Mouse (Mus musculus) adrenal gland, postnatal 14 days (tissue): ENCODE measurements around the gene Arhgap44. TPM values are rescaled to one million over a fixed set of nuclear protein-coding genes. Genes with fewer than 3 reads are reported as not detected.

Source experiments
- DNase-seq: peaks from one replicate; pipeline ENCODE4 v3.0.0; 2021; ENCODE audit warnings: mixed read lengths
- long read RNA-seq, 2 experiments: library from polyadenylated mRNA; stranded (forward); transcript quantifications; one replicate each; pipeline ENCODE4 v2.0.0; 2021
- total RNA-seq: library from RNA; stranded (reverse); gene quantifications from 2 replicates; pipeline ENCODE4 v1.2.3, GENCODE M21; 2021

Arhgap44 gene
- total RNA-seq, result 8.2 and 9.7 TPM in 2 replicates
- long read RNA-seq, experiment 1, full-length matches to known transcripts, result 2 of 3 reads
- long read RNA-seq, experiment 1, partial matches to known transcripts, result 1 of 3 reads
- long read RNA-seq, experiment 1, other reads (novel, unspliced or antisense), result 0 of 3 reads
- long read RNA-seq, experiment 2, full-length matches to known transcripts, result 2 of 6 reads
- long read RNA-seq, experiment 2, partial matches to known transcripts, result 4 of 6 reads
- long read RNA-seq, experiment 2, other reads (novel, unspliced or antisense), result 0 of 6 reads

- DNase-seq, result peak; percentile 82
These were observed at the start of gene Arhgap44 for GRCm38 (mm10) chr11:65162767-65163120. Gene Arhgap44, minus strand, starts transcription at chr11:65162961.

- DNase-seq, result no peak
These were observed 48.9 kb upstream of the Arhgap44 start for GRCm38 (mm10) chr11:65211701-65212100.

- DNase-seq, result peak; percentile 40
These were observed 46.7 kb upstream of the Arhgap44 start for GRCm38 (mm10) chr11:65209441-65209840.

DNA sequence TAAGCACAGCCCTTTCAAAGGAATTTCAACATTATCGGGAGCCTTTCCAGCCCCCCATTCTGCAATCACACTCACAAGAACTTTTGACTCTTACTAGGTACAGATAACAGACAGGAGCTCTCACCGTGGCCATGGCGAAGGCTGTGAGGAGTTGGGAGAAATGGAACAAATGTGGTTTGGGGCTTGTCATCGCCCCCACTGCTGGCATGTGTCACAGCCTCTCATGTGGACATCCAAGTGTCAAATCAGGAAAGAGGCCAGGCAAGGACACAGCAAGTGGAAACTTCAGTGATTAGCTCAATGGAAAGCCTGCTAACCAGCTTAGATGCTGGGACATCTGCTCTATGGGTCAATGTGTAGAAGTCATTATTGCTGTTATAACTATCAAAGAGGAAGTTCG is 42.5 kb upstream of the Arhgap44 start:
- no peak for DNase-seq

- DNase-seq, result no peak
These were observed 41.9 kb upstream of the Arhgap44 start for GRCm38 (mm10) chr11:65204651-65205050.

DNA sequence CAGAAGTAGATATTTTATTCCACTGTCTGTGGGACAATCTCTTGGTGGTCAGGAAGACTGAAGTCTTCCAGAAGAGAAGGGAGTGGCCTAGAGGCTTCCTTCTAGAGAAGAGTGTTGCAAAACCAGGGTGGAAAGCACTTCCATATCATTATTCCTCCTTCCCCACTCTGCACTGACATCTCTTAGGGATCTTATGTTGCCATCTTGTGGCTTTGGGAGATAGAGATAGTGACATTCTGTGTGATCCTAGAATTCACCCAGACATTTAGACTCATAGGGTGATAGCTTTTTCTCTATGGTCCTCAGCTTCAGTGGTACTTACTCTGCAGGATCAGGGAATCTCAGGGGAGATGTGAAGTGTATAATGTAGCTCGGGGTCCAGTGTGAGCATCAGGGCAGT is 40.3 kb upstream of the Arhgap44 start:
- no peak for DNase-seq

DNA sequence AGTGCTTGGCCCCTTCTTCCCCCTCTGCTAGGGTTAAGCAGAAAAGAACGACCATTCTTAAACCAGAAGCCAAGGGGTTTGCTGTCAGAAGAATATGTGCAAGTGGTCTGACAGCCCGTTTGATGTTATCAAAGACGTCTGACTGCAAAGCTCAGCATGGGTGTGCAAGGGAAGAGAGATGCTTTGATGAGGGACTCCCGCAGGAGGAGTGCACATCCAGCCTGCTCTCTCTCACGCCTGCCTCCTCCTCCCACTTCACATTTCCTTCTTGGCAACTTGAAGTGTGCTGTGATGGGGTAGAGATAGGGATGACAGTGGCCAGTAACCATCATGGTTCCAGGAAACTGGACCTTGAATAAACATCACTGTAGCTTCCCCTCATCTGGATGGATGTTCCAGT is 39.5 kb upstream of the Arhgap44 start:
- DNase-seq, result no peak

DNA sequence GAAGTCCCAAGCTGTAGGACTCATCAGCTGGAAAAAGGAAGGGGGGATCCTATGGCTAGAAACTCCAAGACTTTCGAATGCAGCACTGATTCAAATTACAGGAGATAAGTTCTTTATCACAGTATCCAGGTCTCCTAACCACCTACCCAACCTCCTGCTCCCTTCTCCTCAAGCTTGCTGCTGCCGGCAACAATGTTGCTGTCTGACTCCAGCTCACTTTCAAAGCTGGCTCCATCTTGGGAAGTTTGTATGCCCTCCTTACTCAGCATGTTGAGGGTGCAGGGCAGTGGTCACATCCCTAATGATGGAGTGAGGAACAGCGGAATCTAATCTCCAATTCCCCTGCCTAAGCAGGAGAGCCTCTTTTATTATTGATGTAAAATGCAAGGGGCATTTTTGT is 35.3 kb upstream of the Arhgap44 start:
- DNase-seq, result no peak

GRCm38 (mm10) chr11:65197280-65197679 is 34.5 kb upstream of the Arhgap44 start:
- peak; percentile 79 for DNase-seq

- no peak for DNase-seq
These were observed 24.2 kb upstream of the Arhgap44 start for GRCm38 (mm10) chr11:65186974-65187373.

- no peak for DNase-seq
These were observed 22.4 kb upstream of the Arhgap44 start for GRCm38 (mm10) chr11:65185114-65185513.

- DNase-seq, result peak; percentile 13
These were observed 7.5 kb upstream of the Arhgap44 start for GRCm38 (mm10) chr11:65170121-65170750.

DNA sequence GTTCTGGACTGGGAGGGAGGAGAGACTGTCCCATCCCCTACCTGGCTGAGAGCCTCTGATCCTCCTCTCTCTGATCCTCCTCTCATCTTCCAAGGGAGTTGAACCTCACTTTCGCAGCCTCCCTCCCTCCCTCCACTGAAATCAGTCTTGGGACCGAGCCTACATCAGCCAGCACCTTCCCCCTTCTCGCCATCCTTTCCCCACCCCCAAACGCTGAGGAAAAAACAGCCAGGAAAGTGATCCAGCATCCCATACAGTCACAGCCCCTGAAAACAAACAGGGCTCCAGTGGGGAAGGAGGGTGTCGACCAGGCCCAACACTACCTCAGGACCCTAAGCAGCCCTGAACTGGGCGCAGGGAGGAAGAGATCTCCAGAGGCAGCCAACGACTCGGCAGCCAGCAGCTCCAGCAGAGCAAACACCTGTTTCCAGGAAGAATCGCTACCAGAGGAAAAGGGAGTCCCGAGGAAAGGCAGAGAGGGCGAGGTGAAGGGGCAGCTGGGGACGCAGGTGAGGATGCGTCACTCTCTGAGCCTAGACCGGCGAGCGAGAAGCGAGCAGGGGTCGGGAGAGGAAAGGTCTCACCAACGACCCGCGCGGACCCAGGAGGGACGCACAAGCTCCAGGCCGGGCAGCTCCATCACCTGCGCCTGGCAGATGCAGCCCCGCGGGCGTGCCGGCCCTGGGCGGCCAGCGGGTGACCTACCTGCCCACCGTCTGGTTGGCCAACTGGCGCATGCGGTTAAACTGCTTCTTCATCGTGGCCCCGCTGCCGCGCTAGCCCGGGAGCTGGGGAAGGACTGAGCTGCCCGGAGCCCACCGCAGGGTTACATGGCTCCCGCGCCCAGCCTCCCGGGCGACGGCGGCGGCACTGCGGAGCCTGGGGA is 637 bp downstream of the Arhgap44 start:
- no peak for DNase-seq

- no peak for DNase-seq
These were observed 1.5 kb downstream of the Arhgap44 start for GRCm38 (mm10) chr11:65160991-65161880.

DNA sequence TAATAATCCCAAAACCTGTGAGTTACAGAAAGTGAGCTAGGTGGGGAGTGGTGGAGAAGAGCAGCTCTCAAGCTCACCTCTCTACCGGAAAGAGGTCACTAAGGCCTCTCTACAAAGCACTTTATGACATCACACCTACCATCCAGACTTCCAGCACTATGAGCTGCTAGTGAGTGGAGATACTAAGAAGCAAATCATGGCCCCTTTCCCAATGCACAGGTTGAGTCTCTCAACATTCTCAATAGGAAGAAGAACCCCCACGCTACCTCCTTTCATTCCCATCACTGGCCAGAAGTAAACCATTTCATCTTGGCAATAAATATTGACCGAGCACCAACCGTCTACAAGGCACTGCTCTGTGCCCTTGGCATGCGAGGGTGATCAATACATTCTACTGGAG is 3.0 kb downstream of the Arhgap44 start, which contains the start of gene 1700086D15Rik:
Gene 1700086D15Rik, minus strand, starts transcription at position 101 of the 400 bp plus-strand sequence.
- no peak for DNase-seq

DNA sequence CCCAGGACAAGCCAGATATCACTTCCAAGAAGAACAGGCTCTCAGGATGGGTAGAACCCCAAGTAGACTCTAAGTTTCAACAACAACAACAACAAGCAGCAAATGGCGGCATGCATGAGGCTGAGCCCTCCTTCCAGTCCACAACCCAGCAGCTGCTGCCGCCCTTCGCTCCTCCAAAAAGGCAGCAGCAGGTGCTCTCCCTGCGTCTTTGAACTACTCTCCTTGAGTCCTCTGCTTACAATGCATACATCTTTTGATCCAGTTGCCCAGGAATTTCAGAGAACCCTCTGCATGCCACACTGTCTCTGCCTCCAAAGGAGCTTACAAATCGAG is 4.1 kb downstream of the Arhgap44 start:
- DNase-seq, result no peak

DNA sequence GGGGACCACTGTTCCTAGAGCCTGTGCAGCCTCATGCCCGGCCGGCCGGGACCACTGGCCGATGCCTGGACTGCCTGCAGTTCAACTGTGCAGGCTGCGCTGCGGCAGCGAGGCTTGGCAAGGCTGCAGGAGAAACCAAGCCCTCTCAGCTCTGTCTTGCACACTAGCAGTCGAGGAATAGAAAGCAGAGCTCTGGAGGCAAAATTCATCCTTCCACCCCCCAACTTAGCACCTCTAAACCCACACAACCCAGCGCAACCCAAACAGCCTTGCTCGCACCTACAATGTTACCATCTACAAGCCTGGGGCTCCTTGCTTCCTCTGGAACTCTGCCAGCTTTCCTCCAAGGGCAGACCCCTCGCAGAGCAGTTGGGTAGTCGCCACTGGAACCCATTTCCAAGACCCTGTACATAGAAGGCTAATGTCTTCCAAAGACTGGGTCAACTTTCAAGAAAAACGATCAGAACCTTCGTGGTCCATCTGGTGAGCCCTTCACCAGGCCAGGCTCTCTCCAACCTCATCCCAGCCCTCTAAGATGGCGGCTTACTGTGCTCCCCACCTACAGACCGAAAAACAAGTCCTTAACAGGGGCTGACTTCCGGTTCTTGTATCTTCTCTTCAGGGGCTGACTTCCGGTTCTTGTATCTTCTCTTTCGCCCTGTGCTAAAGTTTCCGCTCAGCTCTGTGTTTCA is 4.6 kb downstream of the Arhgap44 start:
- DNase-seq, result no peak

DNA sequence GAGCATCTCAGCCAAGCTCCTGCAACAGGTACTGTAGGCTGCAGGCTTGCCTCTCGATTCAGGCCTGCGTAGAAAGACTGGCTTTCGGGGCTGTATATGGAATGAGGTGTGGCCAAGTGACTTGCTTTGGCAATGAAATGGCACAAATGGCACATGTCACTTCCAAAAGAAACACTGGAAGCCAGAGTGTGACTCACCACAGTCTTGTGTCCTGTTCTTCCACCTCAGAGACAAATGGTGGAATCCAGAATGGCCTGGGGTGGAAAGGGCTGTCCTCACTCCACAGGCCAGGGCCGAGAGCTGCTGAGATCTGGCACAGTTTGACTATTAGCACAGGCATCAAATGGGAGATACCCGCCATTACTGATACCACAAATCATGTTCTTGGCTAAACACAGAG is 9.8 kb downstream of the Arhgap44 start:
- DNase-seq, result no peak

DNA sequence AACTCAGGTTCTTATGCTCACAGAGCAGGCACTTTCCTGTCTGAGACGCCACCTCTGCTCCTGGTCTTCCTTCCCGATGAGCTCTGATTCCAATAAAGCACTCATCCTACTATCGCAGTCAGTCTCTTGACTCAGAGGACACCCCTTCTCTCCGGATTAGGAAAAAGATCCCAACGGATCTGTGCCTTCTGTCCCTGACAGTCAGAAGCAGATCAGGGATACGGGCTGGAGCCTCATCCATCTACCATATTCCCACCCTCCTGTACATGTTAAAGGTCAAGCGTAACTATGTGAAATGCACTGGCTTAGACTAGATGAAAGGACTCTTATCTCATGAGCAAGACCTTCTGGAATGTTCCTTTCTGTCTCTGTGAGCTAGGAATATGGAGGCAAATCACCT is 14.3 kb downstream of the Arhgap44 start:
- DNase-seq, result no peak

GRCm38 (mm10) chr11:65142838-65143417 is 19.8 kb downstream of the Arhgap44 start:
- DNase-seq, result no peak

DNA sequence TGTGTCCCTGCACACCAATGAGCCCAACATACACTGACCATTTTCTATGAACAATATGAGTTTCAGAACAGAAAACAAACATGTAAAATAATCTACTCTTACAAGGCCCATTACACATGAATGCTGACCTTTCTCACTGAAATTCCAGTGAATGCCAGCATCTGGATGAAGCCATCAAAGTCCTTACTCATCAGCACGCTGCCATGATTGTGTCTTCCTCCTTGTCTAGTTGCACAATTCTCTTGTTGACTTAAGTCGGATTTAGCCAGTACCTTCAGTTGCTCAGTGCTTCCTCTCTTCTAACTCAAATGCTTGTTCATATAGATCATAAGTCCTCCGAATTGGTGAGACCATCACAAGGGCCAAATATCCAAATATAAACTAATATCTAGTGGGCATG is 23.7 kb downstream of the Arhgap44 start:
- DNase-seq, result no peak
